Mouse (Mus musculus) T-helper 2 cell (primary cell): Measurements from ENCODE around the gene Trex1.

Experiments used
- in situ Hi-C: fragments of 300-600 bp; cut with MboI, MseI; formaldehyde crosslinking; loops from one replicate; pipeline ENCODE4 v1.15.1; 2025; ENCODE audit warnings: high pct_unique_total_duplicates

Trex1 gene

DNA sequence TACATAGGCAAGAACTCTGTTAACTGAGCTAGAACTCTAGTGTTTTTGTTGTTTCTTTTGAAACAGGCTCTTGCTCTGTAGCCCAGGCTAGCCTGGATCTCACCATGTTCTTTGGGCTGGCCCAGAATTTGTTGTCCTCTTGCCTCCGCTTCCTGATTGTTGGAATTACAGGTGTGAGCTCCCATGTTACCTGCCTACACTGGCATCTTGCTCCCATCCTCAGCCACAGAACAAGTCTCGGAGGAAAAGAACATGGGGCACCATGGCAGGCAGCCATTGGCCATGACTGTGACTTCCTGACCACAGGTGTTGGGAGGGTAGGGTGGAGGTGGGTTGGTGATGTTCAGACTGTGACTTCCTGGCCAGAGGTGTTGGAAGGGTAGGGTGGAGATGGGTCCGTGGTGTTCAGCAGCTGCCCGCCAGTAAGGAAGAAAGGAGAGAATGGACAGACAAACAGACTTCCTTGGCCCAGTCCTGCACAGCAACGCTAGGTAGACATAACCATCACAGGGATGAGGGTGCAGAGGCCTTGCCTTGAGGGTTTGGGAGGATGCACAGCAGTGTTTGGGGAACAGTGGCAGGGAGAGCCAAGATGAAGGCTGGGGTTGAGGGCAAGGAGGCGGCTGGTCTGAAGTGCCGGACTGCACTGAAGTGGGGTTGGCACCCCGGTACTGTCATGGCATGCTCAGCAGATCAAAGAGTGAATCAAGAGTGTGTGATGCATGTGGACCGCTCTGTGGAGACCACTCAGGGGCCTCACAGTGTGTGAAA, 6.9 kb downstream of the Trex1 start:
- in situ Hi-C loops: loop anchor here (5.0 to 25.0 kb wide), 2 partner anchors 485 to 1515 kb away; partner anchors contain the start of genes Cyb561d2, Dalrd3, Ndufaf3 and Nprl2

- in situ Hi-C loops: loop anchor here (5.0 to 25.0 kb wide), 2 partner anchors 485 to 1515 kb away; partner anchors contain the start of genes Cyb561d2, Dalrd3, Ndufaf3 and Nprl2
Observed at GRCm38 (mm10) chr9:109051651-109052489, 7.7 kb downstream of the Trex1 start.

DNA sequence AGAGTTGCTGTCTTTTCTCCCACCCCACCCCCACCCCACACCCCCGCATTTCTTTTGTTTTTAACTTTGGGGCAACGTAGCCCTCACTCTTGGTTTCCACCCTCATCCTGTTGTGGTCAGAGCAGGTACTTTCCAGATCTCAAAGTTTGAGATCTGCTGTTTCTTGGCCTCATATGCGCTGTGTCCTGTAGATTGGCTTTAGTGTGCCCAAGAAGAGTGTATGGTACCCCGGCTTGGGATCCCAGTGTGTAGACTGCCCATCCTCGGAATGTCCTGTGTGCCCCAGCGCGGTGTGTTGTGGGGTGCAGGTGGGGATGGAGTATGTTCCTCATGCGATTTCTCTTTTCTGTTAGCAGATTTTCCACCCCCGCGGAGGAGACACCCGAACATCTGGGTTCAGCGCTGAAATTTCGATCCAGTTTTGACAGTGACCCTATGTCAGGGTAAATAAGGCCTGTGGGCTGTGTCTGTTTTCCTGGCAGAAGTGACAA, 8.5 kb downstream of the Trex1 start:
- in situ Hi-C loops: loop anchor here (5.0 to 25.0 kb wide), 2 partner anchors 484 to 1514 kb away; partner anchors contain the start of genes Cyb561d2, Dalrd3, Ndufaf3 and Nprl2

DNA sequence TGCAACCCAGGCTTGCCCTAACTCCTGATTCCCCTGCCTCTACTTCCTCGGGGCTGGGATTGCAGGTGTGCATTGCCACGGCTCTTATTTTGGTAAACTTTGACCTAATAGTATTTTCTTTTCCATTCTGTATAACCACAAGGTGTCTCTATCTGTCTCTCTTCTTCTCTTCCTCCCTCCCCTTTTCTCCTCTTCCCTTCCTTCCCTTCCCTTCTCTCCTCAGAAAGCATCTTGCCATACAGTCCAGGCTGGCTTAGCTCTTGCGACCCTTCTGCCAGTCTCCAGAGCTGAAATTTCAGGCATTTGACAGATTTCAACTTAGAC, 8.9 kb downstream of the Trex1 start:
- in situ Hi-C loops: loop anchor here (5.0 to 25.0 kb wide), 2 partner anchors 483 to 1513 kb away; partner anchors contain the start of genes Cyb561d2, Dalrd3, Ndufaf3 and Nprl2

- in situ Hi-C loops: loop anchor here (5.0 to 25.0 kb wide), 2 partner anchors 483 to 1513 kb away; partner anchors contain the start of genes Cyb561d2, Dalrd3, Ndufaf3 and Nprl2
Observed at GRCm38 (mm10) chr9:109049996-109050673, 9.4 kb downstream of the Trex1 start.

GRCm38 (mm10) chr9:109049316-109049715, 10.2 kb downstream of the Trex1 start:
- in situ Hi-C loops: no loop called here

DNA sequence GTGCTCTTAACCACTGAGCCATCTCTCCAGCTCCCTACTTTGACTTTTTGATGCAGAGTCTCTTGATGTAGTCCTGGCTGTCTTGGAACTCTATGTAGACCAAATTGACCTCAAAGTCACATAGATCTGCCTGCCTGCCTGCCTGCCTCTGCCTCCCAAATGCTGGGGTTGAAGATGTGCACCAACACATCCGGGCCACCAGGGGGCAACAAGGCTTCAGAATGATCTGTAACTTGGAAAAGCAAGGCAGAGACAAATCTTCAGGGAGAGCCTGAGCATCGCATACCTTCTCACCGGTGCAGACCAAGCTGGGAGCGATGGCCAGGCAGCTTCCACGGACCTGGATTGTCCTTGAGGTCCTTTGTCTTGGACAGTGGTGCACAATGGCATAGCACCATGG, 13.2 kb downstream of the Trex1 start:
- in situ Hi-C loops: no loop called here

- in situ Hi-C loops: no loop called here
Observed at GRCm38 (mm10) chr9:109041351-109041750, 18.2 kb downstream of the Trex1 start.

GRCm38 (mm10) chr9:109040906-109041305, 18.6 kb downstream of the Trex1 start:
- in situ Hi-C loops: no loop called here

DNA sequence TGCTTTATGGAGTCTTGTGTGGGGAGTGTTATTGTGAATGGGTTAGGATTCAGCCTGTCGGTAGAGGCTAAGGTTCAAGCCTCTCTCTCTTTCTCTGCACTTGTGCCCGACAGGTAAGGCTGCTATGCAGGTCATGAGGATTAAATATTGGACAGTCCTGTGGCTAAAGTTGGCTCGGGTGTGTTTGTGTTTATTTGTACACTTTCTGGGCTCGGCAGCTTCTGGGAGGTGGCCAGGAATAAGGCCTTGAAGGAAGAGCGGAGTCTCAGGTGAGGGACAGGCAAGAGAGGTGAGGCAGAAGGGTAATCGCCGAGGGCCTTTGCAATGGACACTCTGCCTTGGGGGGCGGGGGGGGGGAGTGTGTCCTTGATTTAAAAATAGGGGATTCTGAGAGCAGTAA, 19.3 kb downstream of the Trex1 start:
- in situ Hi-C loops: no loop called here

DNA sequence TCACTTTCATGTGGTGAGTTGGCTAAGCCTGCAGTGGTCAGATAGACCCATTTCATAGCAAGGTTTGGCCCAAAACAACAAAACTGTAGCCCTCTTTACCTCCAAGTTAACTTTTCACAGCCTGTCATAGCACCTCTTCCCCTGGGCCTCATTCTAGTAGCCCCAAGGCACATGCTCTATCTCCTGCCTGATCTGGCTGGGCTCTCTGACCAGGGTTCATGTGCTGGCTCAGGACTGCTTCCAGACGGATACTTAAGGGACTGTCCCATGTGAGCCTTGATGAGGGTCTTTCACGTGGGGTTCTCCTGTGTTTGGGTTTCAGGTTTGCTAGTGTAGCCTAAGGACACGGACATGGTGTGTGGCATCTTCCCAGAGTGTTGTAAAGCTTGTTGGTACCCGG, 19.9 kb downstream of the Trex1 start:
- in situ Hi-C loops: no loop called here

DNA sequence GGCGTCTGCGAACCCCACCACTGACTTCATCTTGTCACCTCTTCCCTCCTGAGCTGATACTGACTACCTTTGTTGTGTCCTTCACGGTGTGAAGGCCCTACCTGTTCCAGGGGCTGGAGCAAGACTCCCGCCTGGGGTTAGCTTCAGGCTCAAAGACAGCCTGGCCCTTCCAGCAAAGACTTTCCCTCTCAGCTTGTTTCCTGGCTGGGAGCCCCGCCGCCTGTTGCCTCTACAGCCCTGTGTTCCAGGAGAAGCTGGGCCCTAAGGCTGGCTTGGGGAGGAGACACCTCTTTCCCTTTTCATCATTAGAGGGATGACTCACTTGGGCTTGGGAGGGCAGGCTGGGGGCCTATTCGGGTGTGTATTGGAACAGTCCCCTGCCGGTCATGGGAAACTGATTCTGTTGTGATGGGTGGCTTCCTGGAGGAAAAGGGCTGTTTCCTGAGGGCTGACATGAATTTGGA, 20.6 kb downstream of the Trex1 start:
- in situ Hi-C loops: no loop called here

- in situ Hi-C loops: no loop called here
Observed at GRCm38 (mm10) chr9:109038086-109038895, 21.2 kb downstream of the Trex1 start, which contains the start of gene Shisa5. Gene Shisa5, plus strand, starts transcription at chr9:109038565.

GRCm38 (mm10) chr9:109032435-109032834, 27.1 kb downstream of the Trex1 start:
- in situ Hi-C loops: no loop called here

- in situ Hi-C loops: no loop called here
Observed at GRCm38 (mm10) chr9:109031686-109032085, 27.8 kb downstream of the Trex1 start.

GRCm38 (mm10) chr9:109031001-109031400, 28.5 kb downstream of the Trex1 start:
- in situ Hi-C loops: no loop called here

- in situ Hi-C loops: no loop called here
Observed at GRCm38 (mm10) chr9:109030312-109030711, 29.2 kb downstream of the Trex1 start.

- in situ Hi-C loops: no loop called here
Observed at GRCm38 (mm10) chr9:109028919-109029318, 30.6 kb downstream of the Trex1 start.

GRCm38 (mm10) chr9:109028421-109028820, 31.1 kb downstream of the Trex1 start:
- in situ Hi-C loops: no loop called here

DNA sequence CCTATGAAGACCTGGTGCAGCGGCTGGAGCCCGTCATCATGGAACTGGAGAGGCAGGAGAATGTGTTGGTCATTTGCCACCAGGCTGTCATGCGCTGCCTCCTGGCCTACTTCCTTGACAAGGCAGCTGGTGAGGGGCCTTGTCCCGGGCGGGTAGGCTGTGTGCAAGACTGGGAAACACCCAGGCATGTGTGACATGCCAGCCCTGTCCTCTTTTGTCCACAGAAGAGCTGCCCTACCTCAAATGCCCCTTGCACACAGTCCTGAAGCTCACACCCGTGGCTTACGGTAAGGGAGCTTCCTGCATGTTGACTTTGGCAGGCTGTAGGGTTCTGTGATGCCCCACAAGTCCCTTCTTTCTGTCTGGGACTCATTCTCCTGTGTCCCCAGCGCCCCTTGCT, 32.0 kb downstream of the Trex1 start:
- in situ Hi-C loops: no loop called here
